Mouse (Mus musculus): ENCODE measurements around the gene Sec14l4. TPM values are rescaled to one million over a fixed set of nuclear protein-coding genes. Genes with fewer than 3 reads are reported as not detected.
"Not testable (repeated sequence)": the region's sequence is repeated elsewhere in the genome, so short reads cannot be mapped to it uniquely, and the experiment has no call there.

Sec14l4 gene
- under 1 TPM; 0.20 to 0.50 TPM for total RNA-seq (2021)
- long read RNA-seq, experiment 1, result 0 reads
- long read RNA-seq, experiment 2, result 0 reads

- intact Hi-C loops (cut with DNase I), result no loop called here
- DNase-seq, result no peak
Observed at GRCm38 (mm10) chr11:4031126-4031941, at the start of gene Sec14l4. Sec14l4 (plus strand) TSS chr11:4031462.

- DNase-seq, result no peak
- intact Hi-C loops (cut with DNase I), result no loop called here
Observed at GRCm38 (mm10) chr11:3981536-3981935, 49.7 kb upstream of the Sec14l4 start.

DNA sequence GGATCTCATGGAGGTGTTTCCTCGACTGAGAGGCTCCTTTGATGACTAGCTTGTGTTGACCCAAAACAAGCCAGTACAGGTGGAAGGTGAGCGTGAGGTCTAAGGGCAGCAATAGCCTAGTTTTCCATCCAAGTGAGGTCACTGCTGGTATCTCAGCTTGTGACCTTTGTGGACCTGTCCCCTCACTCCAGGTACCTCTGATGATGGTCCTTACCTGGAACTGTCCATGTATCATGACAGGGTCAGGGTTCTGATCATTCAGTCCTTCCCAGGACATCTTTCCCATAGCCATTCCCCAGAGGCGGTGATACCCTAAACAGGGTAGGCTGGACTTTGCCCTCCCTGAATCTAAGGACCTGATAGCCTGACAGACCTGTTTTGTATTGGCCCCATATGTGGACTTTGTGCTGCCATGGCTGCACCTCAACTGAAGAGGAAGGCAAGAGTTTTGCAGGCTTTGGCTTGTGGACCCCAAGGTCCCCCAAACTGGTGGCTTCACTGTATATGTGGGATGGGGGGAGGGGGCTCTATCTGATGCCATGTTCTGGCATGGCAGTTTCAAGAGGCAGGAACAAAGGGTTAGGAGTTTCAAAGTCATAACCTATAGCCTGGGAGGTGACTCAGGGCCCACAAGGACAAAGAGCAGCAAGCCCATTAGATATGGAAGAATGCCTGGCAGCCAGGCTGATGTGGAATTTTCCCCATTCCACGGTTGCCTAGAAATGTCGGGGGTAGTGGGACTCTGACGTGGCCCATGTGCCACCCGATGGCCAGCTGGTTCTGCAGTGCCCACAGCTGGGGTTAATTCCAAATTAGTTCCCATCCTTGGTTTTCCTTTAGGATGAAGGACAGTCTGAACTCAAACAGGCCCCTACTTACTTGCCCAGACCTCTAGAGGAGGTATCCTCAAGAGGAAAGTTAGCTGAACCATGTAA, 48.7 kb upstream of the Sec14l4 start:
- DNase-seq, result no peak
- intact Hi-C loops (cut with DNase I), result no loop called here

DNA sequence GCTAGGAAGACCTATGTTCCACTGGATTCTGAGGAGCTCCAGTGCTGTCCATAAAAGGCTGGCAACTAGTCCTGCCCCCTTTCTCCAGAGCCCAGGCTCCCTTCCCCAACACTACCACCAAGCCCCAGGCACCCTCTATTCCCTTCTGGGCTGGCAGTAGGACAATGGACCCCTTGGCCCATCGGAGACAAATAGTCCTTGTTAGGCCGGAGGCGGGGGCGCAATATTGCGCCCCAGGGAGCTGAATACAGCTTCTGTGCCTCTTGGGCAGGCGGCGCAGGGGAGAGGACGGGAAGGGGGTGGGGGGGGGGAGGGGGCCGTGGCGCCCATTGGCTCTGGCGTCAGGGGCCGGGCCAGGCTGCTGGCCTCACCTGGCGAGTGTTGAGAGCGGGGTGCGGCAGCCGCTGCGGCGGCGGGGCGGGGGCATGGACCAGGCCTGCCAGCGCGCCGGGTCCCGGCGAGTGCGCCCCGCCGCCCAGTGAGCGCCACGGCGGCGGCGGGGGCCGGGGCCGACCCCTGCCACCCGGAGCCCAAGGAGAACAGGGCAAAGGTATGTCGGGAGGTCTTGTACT, 47.9 kb upstream of the Sec14l4 start, which contains the start of gene Gal3st1:
Gene Gal3st1, plus strand, starts transcription at position 346 of the 572 bp plus-strand sequence.
- DNase-seq, result no peak
- intact Hi-C loops (cut with DNase I), result no loop called here

- intact Hi-C loops (cut with DNase I), result no loop called here
- no peak for DNase-seq
Observed at GRCm38 (mm10) chr11:3983863-3984745, 47.2 kb upstream of the Sec14l4 start.

GRCm38 (mm10) chr11:3989748-3990147, 41.5 kb upstream of the Sec14l4 start:
- DNase-seq, result no peak
- intact Hi-C loops (cut with DNase I), result no loop called here

DNA sequence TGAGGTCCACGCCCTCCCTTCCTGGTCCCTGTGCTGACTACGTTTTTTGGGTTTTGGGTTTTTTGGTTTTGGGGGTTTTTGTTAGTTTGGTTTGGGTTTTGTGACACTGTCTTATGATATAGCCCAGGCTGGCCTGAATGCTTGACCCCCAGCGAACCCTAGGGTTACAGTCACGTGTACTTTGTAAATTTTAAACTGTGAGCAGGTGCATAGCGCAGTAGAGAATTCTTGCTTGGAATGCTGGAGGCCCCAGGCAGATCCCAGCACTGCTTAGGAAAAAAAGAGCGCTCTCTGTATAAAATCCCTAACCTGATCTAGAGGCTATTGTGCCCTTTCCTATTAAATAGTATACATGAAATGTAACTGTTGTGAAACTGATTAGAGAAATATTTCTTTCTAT, 38.1 kb upstream of the Sec14l4 start:
- intact Hi-C loops (cut with DNase I), result no loop called here
- no peak for DNase-seq

DNA sequence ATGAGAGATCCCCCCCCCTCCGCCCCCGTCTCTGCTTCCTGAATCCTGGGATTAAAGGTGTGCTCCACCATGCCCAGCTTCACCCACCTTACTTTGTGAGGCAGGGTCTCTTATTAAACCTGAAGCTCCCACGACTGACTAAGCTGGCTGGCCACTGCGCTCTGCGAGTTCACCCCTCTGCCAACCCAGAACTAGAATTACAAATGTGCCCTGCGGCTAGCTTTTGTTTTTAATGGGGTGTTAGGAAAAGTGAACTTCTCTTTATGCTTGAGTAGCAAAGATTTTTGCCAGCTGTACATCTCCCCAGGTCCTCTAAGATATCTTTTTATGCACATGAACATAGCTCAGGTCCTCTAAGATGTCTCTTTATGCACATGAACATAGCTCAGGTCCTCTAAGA, 37.3 kb upstream of the Sec14l4 start:
- intact Hi-C loops (cut with DNase I), result no loop called here
- DNase-seq, result no peak

DNA sequence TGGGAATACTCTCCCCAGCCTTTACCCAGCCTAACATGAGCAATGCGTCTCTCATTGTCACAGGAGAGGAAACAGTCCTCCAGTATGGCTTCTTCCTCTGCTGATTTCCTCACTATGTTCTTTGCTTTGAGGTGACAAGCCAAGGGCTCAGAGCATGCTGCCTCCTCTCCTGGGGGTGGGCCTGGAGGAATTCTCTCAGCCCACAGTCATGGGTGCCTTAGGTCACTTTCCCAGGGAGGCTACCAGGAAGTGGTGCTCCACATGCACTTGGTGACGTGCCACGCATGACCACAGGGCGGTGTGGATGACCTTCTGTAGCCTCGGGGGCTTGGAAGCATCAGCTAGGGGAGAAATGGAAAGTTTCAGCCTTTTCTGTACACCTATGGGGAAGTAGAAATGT, 35.8 kb upstream of the Sec14l4 start:
- no peak for DNase-seq
- intact Hi-C loops (cut with DNase I), result no loop called here

DNA sequence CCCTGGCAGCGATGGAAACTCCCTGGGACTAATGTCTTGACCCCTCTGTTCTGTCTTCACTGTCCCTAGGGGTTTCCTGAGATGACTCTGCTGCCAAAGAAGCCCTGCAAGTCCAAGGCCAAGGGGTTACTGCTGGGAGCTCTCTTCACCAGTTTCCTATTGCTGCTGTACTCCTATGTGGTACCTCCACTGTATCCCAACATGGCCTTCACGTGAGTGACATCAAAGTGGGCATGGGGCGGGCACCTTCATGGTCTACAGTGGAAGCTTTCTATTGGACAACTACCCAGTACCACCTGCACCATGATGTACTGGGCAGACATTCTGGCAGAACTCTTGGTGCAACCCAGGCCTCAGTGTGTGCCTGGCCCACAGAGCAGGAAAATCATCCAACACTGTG, 34.4 kb upstream of the Sec14l4 start:
- DNase-seq, result no peak
- intact Hi-C loops (cut with DNase I), result no loop called here

GRCm38 (mm10) chr11:3997978-3998720, 33.1 kb upstream of the Sec14l4 start:
- DNase-seq, result peak; percentile 11
- intact Hi-C loops (cut with DNase I), result no loop called here

- DNase-seq, result no peak
- intact Hi-C loops (cut with DNase I), result no loop called here
Observed at GRCm38 (mm10) chr11:3999547-3999946, 31.7 kb upstream of the Sec14l4 start.

- intact Hi-C loops (cut with DNase I), result loop anchor here (2.0 kb wide), 1 partner anchor 79 kb away; no protein-coding TSS in a partner anchor
- DNase-seq, result peak; percentile 66 to 78
Observed at GRCm38 (mm10) chr11:4001603-4002002, 29.7 kb upstream of the Sec14l4 start.

- no peak for DNase-seq
- intact Hi-C loops (cut with DNase I), result no loop called here
Observed at GRCm38 (mm10) chr11:4005220-4005805, 25.9 kb upstream of the Sec14l4 start.

DNA sequence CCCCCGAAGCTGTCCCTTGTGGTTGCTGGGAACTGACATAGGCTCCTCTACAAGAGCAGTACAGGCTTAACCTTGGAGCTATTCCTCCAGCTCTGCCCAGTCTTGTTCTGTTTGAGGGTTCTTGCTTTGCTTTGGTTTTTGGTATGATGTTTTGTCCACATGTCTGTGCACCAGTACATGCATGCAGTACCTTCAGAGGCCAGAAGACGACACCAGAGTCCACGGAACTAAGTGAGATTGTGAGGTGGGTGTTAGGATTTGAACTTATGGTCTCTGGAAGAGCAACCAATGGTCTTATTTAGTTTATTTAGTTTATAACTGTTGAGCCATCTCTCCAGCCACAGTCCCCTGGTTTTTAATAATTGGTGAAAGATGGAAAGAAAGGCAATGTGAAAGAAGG, 24.8 kb upstream of the Sec14l4 start:
- intact Hi-C loops (cut with DNase I), result no loop called here
- DNase-seq, result no peak

GRCm38 (mm10) chr11:4012616-4013015, 18.6 kb upstream of the Sec14l4 start:
- DNase-seq, result no peak
- intact Hi-C loops (cut with DNase I), result no loop called here

- DNase-seq; intact Hi-C loops (cut with DNase I): not testable (repeated sequence)
Observed at GRCm38 (mm10) chr11:4015796-4016195, 15.5 kb upstream of the Sec14l4 start.

DNA sequence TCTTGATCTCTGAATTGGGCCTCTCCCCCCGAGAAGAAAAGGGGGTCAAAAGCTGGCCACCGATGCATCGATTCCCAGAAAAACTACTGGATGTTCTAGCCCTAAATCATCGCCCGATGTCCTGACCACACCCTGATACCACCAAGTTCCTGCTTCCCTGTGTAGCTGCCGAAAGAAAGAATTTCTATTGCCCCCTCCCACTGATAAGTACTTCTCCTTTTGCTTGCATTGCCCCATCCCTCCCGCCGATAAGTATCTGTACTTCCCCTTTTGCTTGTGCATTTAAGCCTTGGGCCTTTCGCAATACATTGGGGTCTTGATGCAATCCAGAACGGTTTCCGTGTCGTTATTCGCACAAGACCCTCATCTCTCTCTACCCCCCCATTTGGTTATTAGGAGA, 9.2 kb upstream of the Sec14l4 start:
- intact Hi-C loops (cut with DNase I); DNase-seq: not testable (repeated sequence)

DNA sequence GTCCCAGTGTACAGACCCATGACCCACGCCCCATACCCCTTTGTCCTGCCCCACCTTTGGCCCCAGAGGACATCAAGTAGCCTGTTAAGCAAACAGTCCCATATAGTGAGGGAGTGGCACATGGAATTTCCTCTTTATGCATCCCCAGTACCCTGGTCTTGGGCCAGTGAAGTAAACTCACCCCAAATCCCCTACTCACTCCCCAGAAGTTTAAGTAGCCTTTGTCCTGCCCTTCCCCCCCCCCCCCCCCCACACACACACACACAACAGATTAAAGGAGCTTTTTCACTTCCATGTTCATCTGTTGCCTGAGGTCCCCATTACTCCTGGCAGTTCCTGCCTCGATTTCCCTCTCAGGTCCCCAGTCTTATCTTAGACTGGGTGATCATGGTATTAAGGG, 7.9 kb upstream of the Sec14l4 start:
- DNase-seq, result no peak
- intact Hi-C loops (cut with DNase I), result no loop called here
